Mouse (Mus musculus) bone marrow macrophage, adult 2 months (primary cell): ENCODE results near the gene Nos1.

Experiments
- CTCF ChIP-seq: IDR thresholded peaks from 2 replicates; pipeline ENCODE4 v1.5.1; 2012; ENCODE audit warnings: low read depth, mild to moderate bottlenecking, low read length, moderate library complexity
- POLR2A ChIP-seq: IDR thresholded peaks from 2 replicates; pipeline ENCODE4 v1.6.1; 2012; ENCODE audit warnings: mild to moderate bottlenecking, low read depth, low read length, borderline replicate concordance

DNA sequence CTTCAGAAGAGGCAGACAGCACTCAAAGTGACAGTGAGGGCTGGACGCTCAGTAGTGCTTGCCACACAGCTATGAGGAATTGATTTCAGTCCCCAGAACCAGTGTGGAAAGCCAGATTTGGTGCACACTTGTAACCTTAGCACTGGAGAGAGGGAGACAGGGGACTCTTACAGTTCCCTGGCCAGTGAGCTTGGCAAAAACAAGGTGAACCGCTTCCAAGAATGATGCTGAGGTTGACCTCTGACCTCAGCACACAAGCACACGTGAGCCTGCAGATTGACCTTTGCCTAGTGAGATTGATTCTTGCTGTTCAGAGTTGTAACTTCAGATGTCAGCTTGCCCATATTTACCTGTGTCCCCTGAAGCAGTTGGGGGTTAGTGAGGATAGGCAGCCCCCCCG, 205.5 kb downstream of the Nos1 start:
- TF ChIP-seq CTCF (no peak), POLR2A (no peak)
